Mouse (Mus musculus) urinary bladder, adult 2 months (tissue): Measurements from ENCODE around the gene Fbxw19. TPM values are rescaled to one million over a fixed set of nuclear protein-coding genes. Genes with fewer than 3 reads are reported as not detected.
"Not testable (repeated sequence)": the region's sequence is repeated elsewhere in the genome, so short reads cannot be mapped to it uniquely, and the experiment has no call there.

Source experiments
- DNase-seq: peaks from one replicate; pipeline ENCODE4 v3.0.0; 2022; ENCODE audit warnings: low spot score
- polyA plus RNA-seq: library from polyadenylated mRNA; depleted of rRNA; stranded (reverse); fragments of >200 nt; gene quantifications from 2 replicates; pipeline ENCODE4 v1.2.3, GENCODE M21; 2012; rRNA removed

Gene Fbxw19
- 0.15 and 0.26 TPM in 2 replicates for polyA plus RNA-seq

GRCm38 (mm10) chr9:109495775-109496174 is at the start of gene Fbxw19:
Gene Fbxw19, minus strand, starts transcription at chr9:109495875.
- not testable (repeated sequence) for DNase-seq

- DNase-seq: no peak
Observed at GRCm38 (mm10) chr9:109523385-109524064, 27.9 kb upstream of the Fbxw19 start.

GRCm38 (mm10) chr9:109449040-109449439 is 46.6 kb downstream of the Fbxw19 start, which contains the start of gene Fbxw16:
Gene Fbxw16, minus strand, starts transcription at chr9:109449140.
- DNase-seq: no peak

GRCm38 (mm10) chr9:109432956-109433355 is 62.7 kb downstream of the Fbxw19 start:
- DNase-seq: no peak

Other genes with a start within 250 kb of the Fbxw19 start
- 0.07 and 0.09 TPM in 2 replicates for gene Fbxw14, start 208.2 kb downstream of the Fbxw19 start, polyA plus RNA-seq
- 0.08 TPM in 1 of 2 replicates, not detected in the other for gene Fbxw28, start 156.2 kb downstream of the Fbxw19 start, polyA plus RNA-seq
- 2.6 and 4.6 TPM in 2 replicates for gene Fbxw22, start 91.6 kb downstream of the Fbxw19 start, polyA plus RNA-seq
- gene Fbxw16, start 46.7 kb downstream of the Fbxw19 start, polyA plus RNA-seq: 0.03 and 0.19 TPM in 2 replicates
- 1.0 and 1.9 TPM in 2 replicates for gene Fbxw15, start 72.4 kb upstream of the Fbxw19 start, polyA plus RNA-seq
- 0.21 and 0.34 TPM in 2 replicates for gene Fbxw24, start 130.2 kb upstream of the Fbxw19 start, polyA plus RNA-seq
- gene Fbxw25, start 168.8 kb upstream of the Fbxw19 start, polyA plus RNA-seq: 0.10 TPM in 2 replicates
- gene Fbxw18, start 206.8 kb upstream of the Fbxw19 start, polyA plus RNA-seq: 0.94 and 1.1 TPM in 2 replicates